Mouse (Mus musculus) kidney, postnatal 36 days (tissue): ENCODE data around the gene Egflam.

Source experiments
- DNase-seq, 2 experiments: peaks; one replicate each; pipeline ENCODE4 v3.0.0; 2021 to 2022; ENCODE audit warnings: mixed read lengths in 2 of 2

The Egflam gene

DNA sequence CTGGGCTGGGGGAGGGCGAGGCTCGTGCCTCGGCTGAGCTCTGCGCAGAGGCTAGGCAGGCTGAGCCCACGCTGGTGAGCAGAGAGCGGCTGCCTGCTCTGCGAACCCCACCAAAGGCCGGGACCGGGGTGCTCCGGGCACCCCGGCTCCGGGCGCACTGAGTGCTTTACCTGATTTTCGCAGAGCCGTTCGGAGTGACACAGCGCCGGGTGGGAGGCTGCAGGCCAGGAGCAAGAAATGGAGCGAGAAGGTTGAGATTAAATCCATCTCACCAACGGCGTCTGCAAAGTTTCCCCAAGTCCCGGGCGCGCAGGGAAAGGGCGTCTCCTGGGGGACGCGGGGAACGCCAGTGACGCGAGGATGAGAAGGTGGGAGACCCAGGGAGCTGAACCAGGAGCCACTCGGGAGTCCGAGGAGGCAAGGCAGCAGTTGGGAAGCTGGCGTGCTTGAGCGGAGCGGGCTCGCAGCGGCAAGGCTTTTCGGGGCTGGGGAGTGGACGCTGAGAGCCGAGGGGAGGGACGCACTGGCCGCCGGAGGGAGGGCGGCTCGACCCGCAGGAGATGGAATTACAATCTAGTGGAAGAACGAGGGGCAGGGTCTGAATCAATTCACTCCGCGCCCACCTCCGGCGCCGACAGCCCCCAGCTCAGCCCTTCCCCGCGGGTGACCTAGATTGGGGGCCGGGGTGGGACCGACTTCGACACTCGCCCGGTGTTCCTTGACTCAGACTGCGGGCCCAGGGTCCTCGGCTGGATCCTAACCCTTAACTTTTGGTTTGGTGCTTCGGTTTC lies at the start of gene Egflam:
TSS of gene Egflam (minus strand) at position 578 of the 791 bp plus-strand sequence.
- peak in 1 of 2 experiments; percentile 27 for DNase-seq

DNA sequence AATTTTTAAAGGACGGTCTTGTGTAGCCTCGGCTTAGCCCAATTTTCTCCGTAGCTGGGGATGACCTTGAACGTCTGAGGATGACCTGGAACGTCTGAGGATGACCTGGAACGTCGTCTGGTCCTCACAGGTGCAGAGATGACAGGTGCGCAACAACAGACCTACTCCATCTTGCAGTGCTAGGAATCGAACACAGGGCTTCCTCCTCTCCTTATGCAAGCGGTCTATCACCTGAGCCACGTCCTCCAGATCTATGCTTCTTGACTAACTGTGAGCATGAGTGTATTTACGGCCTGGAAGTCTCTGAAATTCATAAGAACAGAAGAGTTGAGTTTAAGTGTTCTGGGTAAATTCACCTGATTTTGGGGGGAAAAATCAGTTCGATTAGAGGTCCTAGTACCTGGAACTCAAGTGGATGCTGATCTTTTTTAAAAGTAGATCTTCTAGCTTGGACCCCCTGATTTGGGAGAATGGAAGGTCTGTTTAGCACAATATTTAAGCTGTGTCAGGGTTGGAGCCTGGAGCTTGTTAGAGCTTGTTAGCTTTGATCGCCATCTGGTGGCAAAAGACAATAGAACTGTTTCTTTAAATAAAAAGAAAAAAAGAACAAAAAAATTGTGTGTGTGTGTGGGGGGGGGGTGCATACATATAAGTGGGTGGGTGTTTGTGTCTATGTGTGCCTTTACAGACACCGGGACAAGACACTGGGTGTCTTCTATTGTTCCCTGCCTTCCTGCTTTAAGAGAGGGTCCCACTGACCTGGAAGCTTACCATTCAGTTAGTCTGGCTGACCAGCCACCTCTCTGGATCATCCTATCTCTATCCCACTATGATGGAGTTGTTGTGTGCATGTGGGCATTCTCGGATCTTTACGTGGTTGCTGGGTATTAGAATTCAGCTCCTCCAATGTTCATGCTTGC lies 45.5 kb upstream of the Egflam start:
- peak; percentile 17 to 30 for DNase-seq

DNA sequence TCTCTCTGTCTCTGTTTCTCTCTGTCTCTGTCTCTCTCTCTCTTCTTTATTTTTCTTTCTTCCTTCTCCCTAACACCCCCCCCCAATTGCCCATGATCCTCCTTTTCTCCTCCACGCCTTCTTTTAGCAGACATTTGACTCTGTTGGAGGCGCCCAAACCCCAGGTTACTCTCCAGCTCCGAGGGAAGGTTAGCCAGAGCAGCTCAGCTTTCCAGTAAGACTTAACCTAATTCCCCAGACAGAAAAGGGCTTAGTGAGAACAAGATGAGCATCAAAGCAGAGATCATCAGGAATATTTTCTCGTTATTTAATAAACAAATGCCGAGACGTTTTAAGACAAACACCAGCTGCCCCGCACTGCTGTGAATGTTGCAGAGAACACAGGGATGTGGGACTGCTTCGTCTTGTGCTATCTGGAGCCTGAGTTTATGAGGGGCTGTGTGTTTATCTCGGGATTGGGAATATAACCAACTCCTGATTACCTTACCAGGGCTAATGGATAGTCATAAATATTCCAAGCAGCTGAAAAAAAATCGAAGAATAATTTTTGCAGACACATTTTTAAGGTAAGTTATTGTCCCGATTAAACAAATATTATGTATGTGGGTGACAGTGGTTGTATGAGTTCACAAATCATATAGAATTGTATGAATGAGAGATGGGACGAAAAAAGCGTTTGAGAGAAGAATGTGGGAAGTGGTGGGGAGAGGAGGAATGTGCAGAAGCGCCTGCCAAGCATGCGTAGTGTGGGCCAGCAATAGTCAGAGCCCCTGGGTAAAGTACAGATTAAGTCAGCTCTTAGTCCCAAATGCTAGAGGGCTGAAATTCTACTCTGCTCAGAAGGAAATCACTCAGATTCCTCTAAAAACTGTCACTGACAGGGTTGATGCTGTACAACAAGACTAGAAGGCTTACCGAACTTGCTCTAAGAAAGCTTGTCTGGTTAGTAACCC lies 44.2 kb upstream of the Egflam start:
- DNase-seq, result peak; percentile 3 to 12

DNA sequence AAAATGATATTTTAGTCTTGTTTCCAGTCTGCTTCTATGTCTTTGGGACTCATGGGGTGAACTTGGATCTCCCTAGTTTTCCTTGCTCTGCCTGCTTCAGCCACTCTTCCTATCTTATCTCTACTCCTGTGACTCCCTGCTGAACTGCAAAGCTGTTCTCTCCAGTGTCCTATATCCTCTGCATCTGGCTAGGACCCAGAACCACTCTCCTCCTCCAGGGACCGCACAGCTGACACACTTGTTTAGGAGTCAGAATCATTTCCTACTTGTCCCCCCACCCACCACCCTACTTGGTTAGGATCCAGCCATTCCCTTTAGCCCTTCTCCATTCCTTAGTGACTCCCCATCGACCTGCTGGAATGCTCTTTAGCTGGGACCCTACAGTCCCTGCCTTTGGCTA lies 26.1 kb upstream of the Egflam start:
- DNase-seq, result no peak

DNA sequence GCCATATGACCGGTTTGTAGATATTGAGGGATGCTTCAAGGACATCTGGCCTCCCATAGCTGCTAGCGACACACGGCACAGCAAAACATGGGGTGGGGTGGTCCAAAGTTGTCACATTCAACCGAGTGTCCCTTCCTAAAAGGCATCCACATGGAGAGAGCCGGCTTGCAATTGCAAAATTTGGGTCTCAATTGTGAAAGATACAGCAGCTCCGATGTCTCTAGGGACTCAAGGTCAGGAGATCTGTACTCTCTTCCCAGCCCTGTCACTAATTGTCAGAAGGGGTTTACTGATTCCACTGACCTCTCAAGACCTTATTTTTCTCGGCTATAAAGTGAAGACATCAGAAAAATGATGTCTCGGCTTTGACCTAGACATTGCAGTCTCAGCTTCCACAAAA lies 6.3 kb upstream of the Egflam start:
- peak in 1 of 2 experiments; percentile 22 for DNase-seq

DNA sequence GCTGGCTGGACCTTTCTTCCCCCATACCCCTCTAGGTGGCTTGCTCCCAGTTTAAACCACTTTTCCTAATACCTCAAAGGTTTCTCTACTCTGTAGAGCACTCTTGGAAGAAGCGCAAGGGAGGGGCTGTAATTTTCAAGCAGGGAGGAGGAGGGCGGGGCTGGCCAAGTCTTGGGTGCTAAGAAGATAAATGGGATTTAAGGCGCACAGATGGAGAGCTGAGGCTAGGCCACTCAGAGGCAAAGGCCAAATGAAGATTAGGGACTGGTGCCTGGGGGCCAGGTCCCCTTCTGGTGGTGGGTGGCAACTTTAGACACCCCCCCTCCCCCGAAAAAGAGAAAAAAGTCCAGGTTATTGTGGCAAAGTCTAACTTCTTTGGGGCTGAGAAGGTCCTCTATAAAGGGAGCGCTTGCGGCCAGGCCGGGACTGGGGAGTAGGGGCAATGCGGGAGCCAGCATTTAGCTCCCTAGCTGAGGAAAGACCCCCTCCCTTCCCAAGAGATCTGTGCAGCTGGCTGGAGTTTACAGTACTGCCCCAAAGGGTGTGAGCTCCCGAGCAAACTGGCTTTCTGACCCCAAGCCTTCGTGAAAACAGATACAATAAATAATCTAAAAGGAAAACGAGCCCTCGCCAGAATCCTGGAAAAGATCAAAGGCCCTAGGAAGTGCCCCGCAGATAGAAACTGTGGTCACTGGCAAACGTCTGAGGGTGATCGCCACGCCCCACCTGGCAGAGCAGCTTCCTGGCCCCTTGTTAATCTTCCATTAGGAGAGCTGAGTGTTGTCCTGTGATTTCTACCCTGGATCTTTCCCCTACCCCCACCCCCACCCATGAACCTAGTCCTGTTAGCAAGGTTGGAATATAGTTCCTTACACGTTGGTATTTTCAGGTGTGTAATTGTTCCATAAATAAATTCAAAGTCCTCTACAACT lies 680 bp upstream of the Egflam start:
- peak in 1 of 2 experiments; percentile 15 for DNase-seq

DNA sequence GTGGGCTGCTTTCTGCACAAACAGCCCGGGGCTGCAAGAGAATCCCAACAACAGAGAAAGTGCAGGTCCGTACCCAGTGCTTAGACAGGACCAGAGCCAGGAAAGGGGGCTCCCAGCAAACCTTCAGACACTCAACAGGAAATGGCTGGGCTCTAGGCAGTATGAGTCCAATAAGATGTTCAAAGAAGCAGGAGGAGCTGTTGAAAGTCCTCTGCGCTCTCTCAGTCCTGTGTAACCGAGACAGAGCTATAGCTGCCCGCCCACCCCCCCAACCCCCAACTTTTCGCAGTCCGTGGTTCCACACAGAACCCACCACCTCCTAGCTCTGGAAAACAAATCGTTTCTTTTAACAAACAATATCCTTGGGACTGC lies 763 bp downstream of the Egflam start:
- peak in 1 of 2 experiments; percentile 9 for DNase-seq

DNA sequence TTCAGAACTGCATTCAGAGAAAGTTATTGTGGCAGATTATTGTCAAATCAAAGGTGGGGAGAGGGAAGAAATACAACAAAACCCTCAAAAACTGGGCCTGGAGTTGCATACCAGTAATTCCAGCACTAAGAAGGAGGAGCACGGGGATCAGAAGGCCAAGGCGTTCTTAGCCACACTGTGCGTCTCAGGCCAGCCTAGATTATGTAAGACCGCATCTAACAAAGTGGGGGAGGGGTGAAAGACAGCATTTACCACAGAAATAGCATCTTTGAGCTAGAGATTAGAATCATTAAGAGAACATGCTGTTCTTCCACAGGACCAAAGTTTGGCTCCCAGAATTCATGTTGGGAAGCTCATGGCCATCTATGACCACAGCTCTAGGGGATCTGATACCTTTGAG lies 14.8 kb downstream of the Egflam start:
- peak in 1 of 2 experiments; percentile 34 for DNase-seq

DNA sequence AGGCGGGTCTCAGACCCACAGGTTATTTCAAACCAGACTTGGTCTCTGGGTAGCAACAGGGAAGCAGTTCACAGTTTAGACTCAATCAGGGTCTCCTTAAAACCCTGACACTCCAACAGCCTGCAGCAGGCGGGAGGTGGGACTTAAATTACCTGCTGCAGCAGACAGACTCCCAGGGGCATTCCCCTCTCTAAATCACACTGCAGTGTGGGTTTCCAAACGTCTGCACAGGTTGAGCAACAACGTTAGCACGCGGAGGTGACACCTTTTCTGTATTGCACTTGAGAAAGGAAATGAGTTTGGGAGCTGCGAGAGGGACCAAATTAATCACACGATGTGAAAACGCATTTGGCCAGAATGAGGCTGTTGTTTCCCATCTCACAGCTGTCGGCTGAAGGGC lies 15.7 kb downstream of the Egflam start:
- no peak for DNase-seq

DNA sequence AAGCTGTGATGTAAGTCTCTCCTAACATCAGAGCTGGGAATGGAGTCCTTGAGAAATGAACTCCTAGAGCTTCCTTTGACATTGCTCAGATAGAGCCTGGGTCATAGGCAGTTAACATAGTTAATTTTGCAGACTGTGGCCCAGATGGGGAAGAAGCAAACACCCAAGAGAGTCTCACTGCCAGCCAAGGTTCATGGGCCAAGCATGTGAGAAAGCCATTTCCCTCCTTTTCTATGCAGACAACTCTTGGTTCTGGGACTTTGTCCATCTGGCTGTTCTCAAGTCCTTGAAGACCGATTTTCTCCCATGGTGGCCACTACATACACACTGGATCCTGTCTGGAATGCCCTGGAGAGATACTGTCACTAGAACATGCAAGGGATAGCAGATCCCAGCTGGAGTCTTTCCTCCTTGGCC lies 45.6 kb downstream of the Egflam start:
- DNase-seq, result peak; percentile 39 to 51

DNA sequence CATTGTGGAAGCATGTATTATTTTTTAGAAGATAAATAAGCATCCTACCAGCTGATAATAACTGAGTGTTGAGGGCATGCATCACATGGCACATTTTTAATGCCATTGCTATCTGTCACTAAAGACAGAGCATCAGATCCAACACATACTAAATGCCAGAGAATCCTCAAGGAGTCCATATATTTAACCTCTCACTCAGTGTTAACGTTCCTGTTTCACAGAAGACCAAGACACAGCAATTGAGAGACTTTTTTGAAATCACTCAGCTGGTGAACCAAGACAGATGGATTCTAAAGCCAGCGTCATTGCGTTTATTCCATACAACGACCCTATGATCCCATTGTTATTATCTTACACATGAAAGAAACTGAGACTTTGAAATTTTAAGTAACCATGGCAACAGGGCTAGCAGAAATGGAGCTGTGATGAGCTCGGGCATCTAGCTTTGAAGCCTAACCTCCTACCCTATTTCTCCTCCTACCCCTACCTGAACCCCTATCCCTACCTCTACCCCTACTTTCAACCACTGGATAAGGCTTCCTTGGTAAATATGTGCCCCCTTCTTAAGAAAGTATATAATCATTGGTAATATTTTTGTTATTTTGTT lies 57.4 kb downstream of the Egflam start:
- no peak for DNase-seq

DNA sequence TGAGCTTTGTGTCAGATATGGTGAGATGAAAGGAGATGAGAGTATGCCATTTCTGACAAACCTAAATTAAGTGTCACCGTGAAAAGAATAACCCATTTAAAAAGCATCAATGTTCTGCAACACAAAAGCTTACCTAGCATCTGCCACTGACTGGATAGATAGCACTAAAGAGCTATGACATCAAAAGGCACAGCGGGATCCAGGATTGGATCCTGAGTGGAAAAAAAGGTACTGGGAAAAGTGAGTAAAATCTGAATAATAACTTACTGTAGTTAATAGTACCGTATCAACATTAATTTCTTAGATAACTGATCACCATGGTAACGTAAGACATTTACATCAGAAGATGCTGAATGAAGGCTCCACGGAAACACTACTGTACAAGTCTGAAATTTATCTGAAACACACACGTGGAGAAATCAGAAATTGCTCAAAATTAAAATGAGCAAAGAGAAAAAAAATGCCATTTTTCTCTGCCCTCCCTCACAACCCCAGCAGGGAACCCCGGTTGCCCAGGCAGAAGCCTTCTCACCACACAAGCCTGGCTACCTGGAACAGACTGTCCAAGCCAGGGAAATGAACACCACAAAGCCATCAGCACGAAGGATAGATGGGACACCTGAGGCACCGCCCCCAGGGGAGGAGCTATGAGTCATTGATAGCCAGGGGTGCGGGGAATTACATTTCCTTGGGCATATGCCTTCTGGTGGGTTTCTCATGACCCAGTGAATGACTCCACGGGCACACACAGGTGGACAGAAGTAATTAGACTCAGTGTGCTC lies 63.5 kb downstream of the Egflam start:
- no peak for DNase-seq

DNA sequence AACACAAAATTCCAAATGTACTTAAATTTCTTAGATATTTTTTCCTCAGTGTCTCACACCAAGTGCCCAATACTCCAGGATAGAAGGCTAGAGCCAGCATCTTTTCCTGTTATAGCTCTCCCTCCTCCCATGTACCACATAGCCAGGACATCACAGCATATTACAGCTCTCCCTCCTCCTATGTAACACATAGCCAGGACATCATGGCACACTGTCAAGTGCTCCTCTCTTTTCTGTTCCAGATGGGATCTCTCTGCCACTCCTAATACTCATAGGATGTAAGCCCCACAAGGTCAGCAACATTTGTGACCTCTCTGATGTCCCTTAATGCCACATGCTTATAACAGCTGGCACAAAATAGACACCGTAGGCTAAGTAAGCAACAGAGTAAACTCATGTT lies 65.3 kb downstream of the Egflam start:
- no peak for DNase-seq

DNA sequence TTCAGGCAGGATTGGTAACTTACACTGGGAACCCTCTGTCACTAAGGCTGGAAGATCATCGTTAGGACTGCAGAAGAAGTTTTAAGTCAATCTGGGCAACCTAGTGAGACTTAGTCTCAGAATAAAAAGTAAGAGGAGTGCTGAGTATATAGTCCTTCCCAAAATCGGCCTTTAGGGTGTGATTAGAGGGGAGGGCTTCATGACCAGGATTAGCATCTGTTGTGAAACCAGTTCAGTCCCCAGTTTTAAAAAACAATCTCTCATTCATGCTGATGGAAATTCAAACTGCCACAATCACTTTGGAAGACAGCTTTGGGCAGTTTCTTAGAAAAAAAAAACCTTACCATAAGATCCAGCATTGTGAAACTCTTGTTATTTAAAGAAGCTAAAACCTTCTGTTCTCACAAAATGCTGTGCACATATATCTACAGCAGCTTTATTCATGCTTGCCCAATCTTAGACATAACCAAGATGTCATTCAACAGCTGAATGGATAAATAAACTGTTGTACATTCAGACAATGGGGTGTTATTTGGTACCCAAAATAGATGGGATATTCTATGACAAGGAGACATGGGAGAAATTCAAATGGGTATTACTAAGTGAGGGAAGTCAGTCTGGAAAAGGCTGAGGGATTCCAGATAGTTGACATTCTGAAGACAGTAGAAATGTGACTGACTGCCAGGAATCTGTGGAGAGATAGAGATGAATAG lies 75.4 kb downstream of the Egflam start:
- no peak for DNase-seq

DNA sequence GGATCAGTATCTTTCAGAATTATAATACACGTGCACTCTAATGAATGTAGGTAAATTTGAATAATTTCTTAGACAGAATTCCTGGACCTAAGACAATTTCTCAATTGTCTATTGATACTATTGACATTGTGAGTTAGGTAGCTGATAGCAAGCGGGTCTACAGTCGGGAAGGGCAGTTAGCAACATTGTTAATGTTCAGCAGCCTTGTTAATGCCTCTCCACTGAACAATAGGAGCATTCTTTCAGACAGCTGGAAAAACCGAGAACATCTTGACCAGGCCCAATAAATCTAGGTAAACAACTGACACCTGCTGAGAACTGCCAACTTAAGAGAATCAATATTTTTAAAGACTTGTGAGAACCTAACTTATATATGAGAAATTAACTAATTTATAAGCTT lies 77.3 kb downstream of the Egflam start:
- no peak for DNase-seq

DNA sequence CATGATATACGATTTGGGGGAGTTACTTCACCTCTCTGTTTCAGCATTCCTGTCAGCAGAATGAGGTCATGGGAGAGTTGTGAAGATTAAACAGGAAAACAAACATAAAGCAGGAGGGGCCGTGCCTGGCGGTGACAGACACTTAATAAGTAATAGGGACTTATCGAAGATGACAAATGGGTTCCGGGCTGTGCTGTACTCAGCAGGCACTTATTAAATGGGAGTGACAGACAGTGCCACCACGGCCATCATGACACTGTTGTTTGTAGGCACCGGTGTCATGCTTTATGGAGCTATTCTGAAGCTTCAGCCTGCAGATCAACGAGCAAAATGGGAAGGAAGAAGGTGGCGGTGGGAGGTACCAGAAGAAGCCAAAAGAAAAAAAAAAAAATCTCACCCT lies 82.7 kb downstream of the Egflam start:
- DNase-seq, result no peak

DNA sequence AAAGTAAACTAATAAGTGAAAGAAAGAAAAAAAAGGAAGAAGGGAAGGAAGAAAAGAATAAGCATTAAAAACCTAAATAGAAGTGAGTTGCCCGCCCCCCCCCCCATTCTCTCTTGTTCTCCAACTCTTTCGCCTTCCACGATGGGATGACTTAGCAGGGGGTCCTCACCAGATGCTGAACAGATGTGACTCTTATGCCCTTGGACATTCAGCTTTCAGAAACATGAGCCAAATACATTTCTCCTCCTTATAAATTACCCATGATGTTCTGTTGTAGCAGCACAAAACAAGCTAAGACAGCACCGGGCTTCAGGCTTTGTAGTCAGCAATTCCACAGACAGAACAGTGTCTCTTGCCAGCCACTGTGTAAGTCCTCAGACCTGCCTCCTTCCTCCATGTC lies 89.5 kb downstream of the Egflam start:
- no peak for DNase-seq

DNA sequence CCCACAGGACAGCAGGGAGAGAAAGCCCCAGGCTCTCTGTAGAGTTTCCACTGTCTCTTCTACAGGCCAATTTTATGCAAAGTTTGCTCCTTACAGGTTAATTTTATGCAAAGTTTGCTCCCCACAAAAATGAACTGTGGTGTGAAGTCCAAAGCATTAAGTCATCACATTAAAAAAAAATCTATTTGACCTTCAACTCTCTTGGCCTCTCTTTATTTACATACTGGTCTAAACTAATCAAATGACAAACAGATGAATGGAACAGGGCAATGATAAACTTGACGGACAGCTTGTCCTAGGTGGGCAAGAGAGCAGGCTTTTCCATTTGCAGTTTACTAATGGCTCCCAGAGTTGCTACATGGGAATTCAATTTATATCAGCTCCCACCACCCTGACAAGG lies 98.3 kb downstream of the Egflam start:
- DNase-seq, result no peak

DNA sequence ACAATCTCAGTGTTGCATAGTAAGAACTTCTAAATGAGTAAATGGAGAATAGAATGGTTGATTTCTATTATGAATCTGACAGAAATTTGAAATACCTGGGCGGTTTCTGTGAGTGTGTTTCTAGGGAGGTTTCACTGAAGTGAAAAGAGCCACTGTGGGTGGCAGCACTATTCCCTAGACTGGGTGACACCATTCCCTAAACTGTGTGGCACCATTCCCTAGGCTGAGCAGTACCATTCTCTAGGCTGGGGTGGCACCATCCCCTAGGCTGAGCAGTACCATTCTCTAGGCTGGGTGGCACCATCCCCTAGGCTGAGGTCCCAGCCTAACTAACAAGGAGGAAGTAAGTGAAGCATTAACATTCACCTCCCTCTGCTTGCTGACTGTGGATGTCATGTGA lies 103.0 kb downstream of the Egflam start:
- DNase-seq, result no peak

DNA sequence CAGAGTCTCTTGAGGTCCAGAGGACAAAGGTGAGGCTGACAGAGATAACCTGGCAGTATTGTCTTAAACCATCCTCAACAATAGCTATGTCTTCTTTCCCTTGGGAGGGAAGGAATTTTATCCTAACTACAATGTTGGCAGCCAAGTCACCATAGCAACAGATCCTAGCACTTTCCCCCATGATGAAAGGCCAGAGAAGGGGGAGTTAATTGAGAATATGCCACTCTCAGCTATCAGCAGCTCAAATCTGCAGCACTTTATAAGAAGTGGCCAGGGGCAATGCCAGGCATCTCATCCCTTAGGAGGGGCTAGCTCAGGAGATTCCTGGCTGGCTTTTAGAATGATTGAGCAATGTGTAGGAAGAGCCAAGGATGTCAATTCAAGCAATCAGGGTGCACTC lies 105.3 kb downstream of the Egflam start:
- DNase-seq, result no peak
